Mouse (Mus musculus) MEL (cell line): ENCODE data around the gene Gpr61. TPM values are rescaled to one million over a fixed set of nuclear protein-coding genes. Genes with fewer than 3 reads are reported as not detected.
A peak's percentile ranks its signal among the peaks of the same experiment; 100 is the strongest.

Experiments used
- DNase-seq: peaks from one replicate; pipeline ENCODE4 v3.0.0; 2011; ENCODE audit warnings: low read depth, low spot score
- H3K27ac ChIP-seq: 2 replicates; pipeline ENCODE4 v1.5.1; 2012; ENCODE audit warnings: low read depth, mild to moderate bottlenecking, control low read depth, low read length, moderate library complexity; ENCODE audit not compliant: control insufficient read depth
- H3K27me3 ChIP-seq, 2 experiments: fragments of 150-350 bp in 1 of 2; sonication (generic) in 1 of 2; 2 replicates each; pipeline ENCODE4 v1.6.1; 2012; ENCODE audit warnings: low read length in 2 of 2, mild to moderate bottlenecking in 2 of 2, improper control_type of control experiment in 1 of 2, moderate library complexity in 1 of 2; ENCODE audit not compliant: insufficient read depth in 2 of 2, control insufficient read depth in 1 of 2
- H3K36me3 ChIP-seq, 2 experiments: 2 replicates each; pipeline ENCODE4 v1.6.1; 2012 to 2014; ENCODE audit warnings: low read length in 2 of 2, improper control_type of control experiment in 1 of 2, inconsistent platforms in 1 of 2, mild to moderate bottlenecking in 1 of 2; ENCODE audit not compliant: insufficient read depth in 2 of 2, control insufficient read depth in 1 of 2
- H3K4me1 ChIP-seq, 2 experiments: fragments of 150-350 bp in 1 of 2; sonication (generic) in 1 of 2; 2 replicates each; pipeline ENCODE4 v1.6.1; 2012; ENCODE audit warnings: low read length in 2 of 2, improper control_type of control experiment in 1 of 2, mild to moderate bottlenecking in 1 of 2; ENCODE audit not compliant: insufficient read depth in 2 of 2, control insufficient read depth in 1 of 2
- H3K4me3 ChIP-seq, 2 experiments: fragments of 150-350 bp in 1 of 2; sonication (generic) in 1 of 2; 2 replicates each; pipeline ENCODE4 v1.5.1; 2012; ENCODE audit warnings: low read depth in 2 of 2, low read length in 2 of 2, mild to moderate bottlenecking in 2 of 2, moderate library complexity in 2 of 2, control low read depth in 1 of 2, improper control_type of control experiment in 1 of 2; ENCODE audit not compliant: control insufficient read depth in 1 of 2, insufficient read depth in 1 of 2
- H3K79me2 ChIP-seq: 2 replicates; pipeline ENCODE4 v1.6.1; 2012; ENCODE audit warnings: mild to moderate bottlenecking, low read length, moderate library complexity; ENCODE audit not compliant: control insufficient read depth, poor library complexity, insufficient read depth
- H3K9ac ChIP-seq: 2 replicates; pipeline ENCODE4 v1.6.1; 2012; ENCODE audit warnings: low read depth, mild to moderate bottlenecking, control low read depth, low read length, moderate library complexity; ENCODE audit not compliant: control insufficient read depth, poor library complexity, severe bottlenecking
- H3K9me3 ChIP-seq: fragments of 150-350 bp; sonication (generic); replicated peaks from 2 replicates; pipeline ENCODE4 v1.6.1; 2012; ENCODE audit warnings: mild to moderate bottlenecking, low read length, improper control_type of control experiment, moderate library complexity; ENCODE audit not compliant: insufficient read depth
- BHLHE40 ChIP-seq: IDR thresholded peaks from 2 replicates; pipeline ENCODE4 v1.6.1; 2012; ENCODE audit warnings: low read depth, mild to moderate bottlenecking, inconsistent platforms, low read length, improper control_type of control experiment, borderline replicate concordance
- E2F4 ChIP-seq: IDR thresholded peaks from 2 replicates; pipeline ENCODE4 v1.6.1; 2011; ENCODE audit warnings: low read depth, low read length, improper control_type of control experiment, borderline replicate concordance
- EP300 ChIP-seq, 2 experiments: IDR thresholded peaks; 2 replicates each; pipeline ENCODE4 v1.6.1; 2011; ENCODE audit warnings: improper control_type of control experiment in 2 of 2, low read length in 2 of 2, low read depth in 1 of 2, mild to moderate bottlenecking in 1 of 2
- ETS1 ChIP-seq: IDR thresholded peaks from 2 replicates; pipeline ENCODE4 v1.6.1; 2012; ENCODE audit warnings: low read depth, mild to moderate bottlenecking, inconsistent platforms, low read length, improper control_type of control experiment, moderate library complexity
- GABPA ChIP-seq: IDR thresholded peaks from 2 replicates; pipeline ENCODE4 v1.6.1; 2012; ENCODE audit warnings: low read depth, mild to moderate bottlenecking, inconsistent platforms, low read length, improper control_type of control experiment, moderate library complexity
- HCFC1 ChIP-seq: IDR thresholded peaks from 2 replicates; pipeline ENCODE4 v1.6.1; 2012; ENCODE audit warnings: low read depth, mild to moderate bottlenecking, inconsistent platforms, low read length, improper control_type of control experiment, moderate library complexity
- JUND ChIP-seq: IDR thresholded peaks from 2 replicates; pipeline ENCODE4 v1.6.1; 2011; ENCODE audit warnings: low read depth, mild to moderate bottlenecking, improper control_type of control experiment, low read length
- MAFK ChIP-seq: IDR thresholded peaks from 2 replicates; pipeline ENCODE4 v1.6.1; 2011; ENCODE audit warnings: low read depth, mild to moderate bottlenecking, low read length, improper control_type of control experiment, borderline replicate concordance
- MEF2A ChIP-seq: IDR thresholded peaks from 2 replicates; pipeline ENCODE4 v1.6.1; 2014; ENCODE audit warnings: low read depth, mild to moderate bottlenecking, inconsistent platforms, low read length, improper control_type of control experiment; ENCODE audit not compliant: poor library complexity, insufficient replicate concordance, severe bottlenecking; ENCODE audit errors: extremely low read depth
- NELFE ChIP-seq: IDR thresholded peaks from 2 replicates; pipeline ENCODE4 v1.6.1; 2011; ENCODE audit warnings: low read depth, low read length, improper control_type of control experiment
- POLR2AphosphoS2 ChIP-seq: IDR thresholded peaks from 2 replicates; pipeline ENCODE4 v1.6.1; 2011; ENCODE audit warnings: low read length, improper control_type of control experiment
- RAD21 ChIP-seq: IDR thresholded peaks from 2 replicates; pipeline ENCODE4 v1.6.1; 2011; ENCODE audit warnings: mild to moderate bottlenecking, low read depth, low read length, improper control_type of control experiment
- SMC3 ChIP-seq: IDR thresholded peaks from 2 replicates; pipeline ENCODE4 v1.6.1; 2011; ENCODE audit warnings: low read depth, low read length, improper control_type of control experiment
- TAL1 ChIP-seq: IDR thresholded peaks from 2 replicates; pipeline ENCODE4 v1.6.1; 2012; ENCODE audit warnings: mild to moderate bottlenecking, inconsistent platforms, low read length, moderate library complexity, mixed read lengths
- TCF12 ChIP-seq: IDR thresholded peaks from 2 replicates; pipeline ENCODE4 v1.6.1; 2014; ENCODE audit warnings: low read depth, mild to moderate bottlenecking, inconsistent platforms, low read length, improper control_type of control experiment, moderate library complexity
- UBTF ChIP-seq: IDR thresholded peaks from 2 replicates; pipeline ENCODE4 v1.6.1; 2012; ENCODE audit warnings: low read depth, mild to moderate bottlenecking, inconsistent platforms, low read length, improper control_type of control experiment, moderate library complexity, borderline replicate concordance; ENCODE audit not compliant: insufficient read depth
- USF1 ChIP-seq: IDR thresholded peaks from 2 replicates; pipeline ENCODE4 v1.6.1; 2014; ENCODE audit warnings: low read depth, mild to moderate bottlenecking, inconsistent platforms, low read length, improper control_type of control experiment, moderate library complexity
- ZC3H11A ChIP-seq: IDR thresholded peaks from 2 replicates; pipeline ENCODE4 v1.6.1; 2012; ENCODE audit warnings: low read depth, mild to moderate bottlenecking, inconsistent platforms, low read length, improper control_type of control experiment
- ZMIZ1 ChIP-seq: IDR thresholded peaks from 2 replicates; pipeline ENCODE4 v1.6.1; 2012; ENCODE audit warnings: low read depth, mild to moderate bottlenecking, inconsistent platforms, low read length, improper control_type of control experiment, moderate library complexity
- ZNF384 ChIP-seq: IDR thresholded peaks from 2 replicates; pipeline ENCODE4 v1.6.1; 2012; ENCODE audit warnings: low read depth, mild to moderate bottlenecking, inconsistent platforms, low read length, improper control_type of control experiment
- polyA plus RNA-seq, 2 experiments: library from polyadenylated mRNA; stranded (reverse) in 1 of 2; unstranded in 1 of 2; fragments of >175 nt in 1 of 2; fragments of >200 nt in 1 of 2; gene quantifications; 2 replicates each; pipeline versions ENCODE4 v1.2.1 to v1.2.4; 2012; ENCODE audit warnings: low replicate concordance in 2 of 2, low read depth in 1 of 2; ENCODE audit not compliant: insufficient read length in 2 of 2, insufficient read depth in 1 of 2, missing spikeins in 1 of 2
- total RNA-seq: library from RNA; depleted of rRNA; stranded (reverse); fragments of 300-350 nt; gene quantifications from 2 replicates; pipeline ENCODE4 v1.2.3, GENCODE M21; 2012

Gpr61 gene
- total and polyA plus RNA-seq, 3 experiments, result 0.04 to 0.07 TPM; not detected in 1

DNA sequence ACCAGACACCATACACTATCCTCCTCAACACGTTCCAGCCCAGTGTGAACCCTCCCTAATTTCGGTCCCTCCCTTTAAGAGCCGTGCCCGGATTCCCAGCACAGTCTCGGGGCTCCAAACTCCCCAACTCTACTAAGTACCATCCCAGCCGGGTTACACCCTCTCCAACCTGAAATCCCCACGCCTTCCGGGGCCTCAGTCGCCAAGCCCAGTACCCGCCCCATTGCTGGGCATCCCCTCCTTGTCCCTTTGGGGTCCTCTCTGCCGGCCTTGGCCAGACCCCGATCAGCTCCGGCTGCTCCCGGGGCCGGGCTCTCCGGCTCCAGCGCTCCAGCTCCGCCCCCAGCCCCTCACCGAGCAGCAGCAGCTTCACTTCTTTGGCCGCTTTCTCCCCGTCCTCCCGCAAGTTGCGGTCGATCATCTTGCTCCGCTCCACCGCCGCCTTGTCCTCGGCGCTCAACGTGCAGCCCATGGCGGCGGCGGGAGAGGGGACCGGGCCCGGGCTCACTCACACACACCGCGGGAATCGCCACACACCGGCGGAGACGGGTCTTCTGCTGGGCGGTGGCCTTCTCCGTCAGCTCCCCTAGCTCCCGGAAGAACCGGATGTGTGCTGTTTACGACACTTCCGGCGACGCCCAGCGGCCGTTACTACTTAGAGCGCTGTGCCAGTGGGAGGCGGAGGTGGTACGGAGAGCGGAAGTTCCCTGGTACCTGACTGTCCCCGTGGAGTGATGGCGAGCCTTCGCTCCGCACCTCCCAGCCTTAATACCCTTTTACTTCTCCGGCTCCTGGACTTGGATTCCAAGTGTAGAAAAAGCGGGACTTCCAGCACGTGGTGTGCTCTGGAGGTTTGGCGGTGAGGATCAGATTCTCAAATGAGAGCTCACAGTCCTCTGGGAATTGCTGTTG, 8.9 kb downstream of the Gpr61 start, which contains the start of gene Gnai3 (continued):
- TF ChIP-seq SMC3 (no peak), HCFC1 (peak; percentile 86), RAD21 (no peak), ETS1 (peak; percentile 71), EP300 (IDR thresholded peaks at IDR 0.05; ENCODE audit: low read depth in 1 of 2, low read length in 2 of 2) (peak; percentile 36 to 79; a peak in 3 of 4 replicates), BHLHE40 (no peak), UBTF (peak; percentile 77; the same call in 1 of the 2 replicates)
- TF ChIP-seq, all 39 proteins: peak for 25

DNA sequence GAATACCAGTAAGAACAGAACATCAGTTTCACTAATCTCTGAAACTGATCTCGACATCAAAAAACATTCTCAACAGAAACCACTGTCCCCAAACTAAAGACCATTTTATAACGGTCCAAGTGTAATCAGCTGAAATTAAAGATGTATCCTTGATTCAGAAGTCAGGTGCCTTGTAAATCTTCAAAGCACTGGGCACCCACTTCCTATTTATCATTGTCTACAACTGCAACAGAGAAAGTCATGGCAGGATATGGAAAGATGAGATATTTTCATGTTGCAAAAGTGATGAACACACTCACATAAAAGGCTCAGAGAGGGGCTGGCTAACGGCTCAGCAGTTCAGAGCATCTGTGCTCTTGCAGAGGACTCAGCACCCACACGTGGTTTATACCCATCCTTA, 13.9 kb downstream of the Gpr61 start:
- Histone ChIP-seq H3K4me1 (peaks cover 3 to 11% of the 10 kb centered on the region in 2 experiments), H3K27me3 (no peaks in the 10 kb centered on the region), H3K9me3 (no peaks in the 10 kb centered on the region), H3K9ac (no peak overlapping the region), H3K27ac (no peak overlapping the region), H3K79me2 (peaks cover 62% of the 10 kb centered on the region), H3K4me3 (no peak overlapping the region), H3K36me3 (peaks cover 14 to 39% of the 10 kb centered on the region in 2 experiments)
- no peak for DNase-seq
- TF ChIP-seq E2F4 (no peak), ZMIZ1 (no peak), JUND (no peak), POLR2AphosphoS2 (no peak), ZNF384 (no peak), GABPA (no peak), MEF2A (no peak), MAFK (no peak), USF1 (no peak), EP300 (IDR thresholded peaks at IDR 0.05; ENCODE audit: low read depth in 1 of 2, low read length in 2 of 2) (no peak), ZC3H11A (no peak), TAL1 (no peak), UBTF (no peak), TCF12 (no peak), NELFE (no peak)
